Mouse (Mus musculus) stomach, postnatal 0 days (tissue): ENCODE results near the gene Atg14.

Experiments
- CTCF ChIP-seq: IDR thresholded peaks from 2 replicates; pipeline ENCODE4 v1.5.1; 2016; ENCODE audit warnings: antibody characterized with exemption, low read depth, mild to moderate bottlenecking, moderate library complexity
- EP300 ChIP-seq: optimal IDR thresholded peaks from 2 replicates; pipeline ENCODE3; 2016; ENCODE audit warnings: antibody characterized with exemption

GRCm38 (mm10) chr14:47541325-47541948 lies 29.0 kb downstream of the Atg14 start:
- no peak for TF ChIP-seq EP300
- TF ChIP-seq CTCF = no peak
